Mouse (Mus musculus) G1E (cell line): Measurements from ENCODE around the gene Itgb5.

Experiments used
- CTCF ChIP-seq: IDR thresholded peaks from 2 replicates; pipeline ENCODE4 v1.5.1; 2012; ENCODE audit warnings: low read depth, low read length, inconsistent platforms, mixed read lengths
- GATA1 ChIP-seq: IDR thresholded peaks from 2 replicates; pipeline ENCODE4 v1.6.1; 2012; ENCODE audit warnings: borderline replicate concordance, low read length, inconsistent platforms, mixed read lengths
- GATA2 ChIP-seq: IDR thresholded peaks from 2 replicates; pipeline ENCODE4 v1.6.1; 2012; ENCODE audit warnings: low read depth, low read length, inconsistent platforms, borderline replicate concordance
- POLR2AphosphoS5 ChIP-seq: IDR thresholded peaks from 2 replicates; pipeline ENCODE4 v1.6.1; 2012; ENCODE audit warnings: low read depth, low read length, inconsistent platforms; ENCODE audit not compliant: insufficient replicate concordance
- TAL1 ChIP-seq: conservative IDR thresholded peaks from 2 replicates; pipeline ENCODE4 v1.6.1; 2012; ENCODE audit warnings: low read depth, low read length, inconsistent platforms, mixed read lengths

GRCm38 (mm10) chr16:33810002-33810401 lies 19.5 kb upstream of the Itgb5 start:
- TF ChIP-seq GATA1 (no peak), CTCF (no peak), TAL1 (no peak), POLR2AphosphoS5 (no peak), GATA2 (no peak)
